Mouse (Mus musculus) midbrain, embryonic 10.5 days (tissue): ENCODE results near the gene Epsti1. TPM values are rescaled to one million over a fixed set of nuclear protein-coding genes. Genes with fewer than 3 reads are reported as not detected.

ENCODE experiments used
- DNase-seq: peaks from one replicate; pipeline ENCODE4 v3.0.0-alpha.2; 2017; ENCODE audit warnings: low spot score
- H3K27ac ChIP-seq: fragments of 300-500 bp; sonication (generic); replicated peaks from 2 replicates; pipeline ENCODE4 v1.5.1; 2016; ENCODE audit warnings: mild to moderate bottlenecking
- H3K27me3 ChIP-seq: fragments of 300-500 bp; sonication (generic); 2 replicates; pipeline ENCODE4 v1.6.1; 2016; ENCODE audit warnings: low read depth, mild to moderate bottlenecking; ENCODE audit not compliant: poor library complexity, severe bottlenecking
- H3K36me3 ChIP-seq: fragments of 300-500 bp; sonication (generic); 2 replicates; pipeline ENCODE4 v1.6.1; 2016; ENCODE audit warnings: mild to moderate bottlenecking, moderate library complexity
- H3K4me1 ChIP-seq: fragments of 300-500 bp; sonication (generic); 2 replicates; pipeline ENCODE4 v1.6.1; 2016
- H3K4me3 ChIP-seq: fragments of 300-500 bp; sonication (generic); 2 replicates; pipeline ENCODE4 v1.5.1; 2016; ENCODE audit warnings: mild to moderate bottlenecking, moderate library complexity
- H3K9me3 ChIP-seq: fragments of 300-500 bp; sonication (generic); replicated peaks from 2 replicates; pipeline ENCODE4 v1.6.1; 2016; ENCODE audit warnings: mild to moderate bottlenecking
- WGBS: fragments of 180-500 bp; shearing (Covaris S2); methylation state at CpG from one replicate; pipeline ENCODE4 v1.1.7; 2016; 5-methylcytosine and 5-hydroxymethylcytosine counted together
- polyA plus RNA-seq: library from polyadenylated mRNA; unstranded; fragments of >200 nt; fragmentation: Nextera tagmentation; extraction: Ambion mirVana; gene quantifications from 2 replicates; pipeline ENCODE4 v1.2.1, GENCODE M21; 2016

The Epsti1 gene
- polyA plus RNA-seq, 1 experiment from 2014 or later, result not detected

- Histone ChIP-seq H3K27ac (no peak overlapping the region), H3K36me3 (no peaks in the 10 kb centered on the region), H3K9me3 (no peaks in the 10 kb centered on the region), H3K4me3 (no peak overlapping the region), H3K4me1 (peaks cover 7% of the 10 kb centered on the region), H3K27me3 (no peaks in the 10 kb centered on the region)
- 58% methylated on average over 6 of the region's 6 CpGs for WGBS
- DNase-seq, result peak; percentile 39
Observed at GRCm38 (mm10) chr14:77928021-77928420, 24.0 kb downstream of the Epsti1 start.

- Histone ChIP-seq H3K4me1 (peaks cover 7% of the 10 kb centered on the region), H3K4me3 (no peak overlapping the region), H3K36me3 (no peaks in the 10 kb centered on the region), H3K9me3 (no peaks in the 10 kb centered on the region), H3K27ac (no peak overlapping the region), H3K27me3 (no peaks in the 10 kb centered on the region)
- 92% methylated on average over 5 of the region's 5 CpGs for WGBS
- no peak for DNase-seq
Observed at GRCm38 (mm10) chr14:77928653-77929052, 24.6 kb downstream of the Epsti1 start.

GRCm38 (mm10) chr14:77929139-77929678 is 25.2 kb downstream of the Epsti1 start:
- Histone ChIP-seq H3K36me3 (no peaks in the 10 kb centered on the region), H3K4me1 (peaks cover 7% of the 10 kb centered on the region), H3K9me3 (no peaks in the 10 kb centered on the region), H3K4me3 (no peak overlapping the region), H3K27me3 (no peaks in the 10 kb centered on the region), H3K27ac (no peak overlapping the region)
- 78% methylated on average over 2 of the region's 2 CpGs for WGBS
- DNase-seq, result no peak

- Histone ChIP-seq H3K9me3 (no peaks in the 10 kb centered on the region), H3K36me3 (no peaks in the 10 kb centered on the region), H3K4me3 (no peak overlapping the region), H3K27ac (no peak overlapping the region), H3K27me3 (no peaks in the 10 kb centered on the region), H3K4me1 (peaks cover 4% of the 10 kb centered on the region; the same call in 1 of the 2 replicates)
- DNase-seq, result no peak
- WGBS, result 70% methylated on average over 12 of the region's 12 CpGs
Observed at GRCm38 (mm10) chr14:77932150-77933047, 28.4 kb downstream of the Epsti1 start.

GRCm38 (mm10) chr14:77933243-77933642 is 29.2 kb downstream of the Epsti1 start:
- no peak for DNase-seq
- WGBS, result 94% methylated on average over 5 of the region's 5 CpGs
- Histone ChIP-seq H3K27ac (no peak overlapping the region), H3K9me3 (no peaks in the 10 kb centered on the region), H3K36me3 (no peaks in the 10 kb centered on the region), H3K27me3 (no peaks in the 10 kb centered on the region), H3K4me1 (peaks cover 4% of the 10 kb centered on the region; the same call in 1 of the 2 replicates), H3K4me3 (no peak overlapping the region)

- Histone ChIP-seq H3K36me3 (no peaks in the 10 kb centered on the region), H3K9me3 (no peaks in the 10 kb centered on the region), H3K27me3 (no peaks in the 10 kb centered on the region), H3K4me1 (peaks cover 4% of the 10 kb centered on the region; the same call in 1 of the 2 replicates), H3K4me3 (no peak overlapping the region), H3K27ac (no peak overlapping the region)
- DNase-seq, result no peak
- 96% methylated on average over 3 of the region's 3 CpGs for WGBS
Observed at GRCm38 (mm10) chr14:77934431-77934830, 30.4 kb downstream of the Epsti1 start.

GRCm38 (mm10) chr14:77941105-77941504 is 37.1 kb downstream of the Epsti1 start:
- H3K36me3 ChIP-seq, result no peaks in the 10 kb centered on the region

GRCm38 (mm10) chr14:77942235-77942634 is 38.2 kb downstream of the Epsti1 start:
- Histone ChIP-seq H3K4me3 (no peak overlapping the region), H3K36me3 (no peaks in the 10 kb centered on the region), H3K27me3 (no peaks in the 10 kb centered on the region; the same call in 1 of the 2 replicates), H3K9me3 (peaks cover 11% of the 10 kb centered on the region; the same call in 1 of the 2 replicates), H3K27ac (no peak overlapping the region), H3K4me1 (peaks cover 24% of the 10 kb centered on the region)
- DNase-seq, result peak; percentile 64
- 18% methylated on average over 9 of the region's 9 CpGs for WGBS

More at GRCm38 (mm10) chr14:77941105-77941504, 37.1 kb downstream of the Epsti1 start:
- Histone ChIP-seq H3K9me3 (peaks cover under 1% of the 10 kb centered on the region; the same call in 1 of the 2 replicates), H3K4me1 (peaks cover 24% of the 10 kb centered on the region), H3K27me3 (no peaks in the 10 kb centered on the region), H3K4me3 (no peak overlapping the region), H3K27ac (0 out of 2 replicates have a peak overlapping the region, but pooled peaks have one; percentile 46)
- DNase-seq, result no peak
- WGBS, result 83% methylated on average over 1 of the region's 1 CpGs

- Histone ChIP-seq H3K4me1 (peaks cover 24% of the 10 kb centered on the region), H3K36me3 (no peaks in the 10 kb centered on the region), H3K27ac (peak overlapping the region; percentile 77), H3K27me3 (no peaks in the 10 kb centered on the region; the same call in 1 of the 2 replicates), H3K4me3 (peak overlapping the region; percentile 25; the same call in 1 of the 2 replicates), H3K9me3 (peaks cover 11% of the 10 kb centered on the region; the same call in 1 of the 2 replicates)
- peak; percentile 36 for DNase-seq
- 57% methylated on average over 15 of the region's 15 CpGs for WGBS
Observed at GRCm38 (mm10) chr14:77942793-77943558, 38.9 kb downstream of the Epsti1 start.

GRCm38 (mm10) chr14:77961741-77962140 is 57.7 kb downstream of the Epsti1 start:
- whole genome bisulfite sequencing, result 80% methylated on average over 6 of the region's 6 CpGs
- Histone ChIP-seq H3K27ac (no peak overlapping the region), H3K27me3 (peaks cover 52% of the 10 kb centered on the region), H3K36me3 (no peaks in the 10 kb centered on the region), H3K4me1 (no peaks in the 10 kb centered on the region), H3K4me3 (no peak overlapping the region), H3K9me3 (no peaks in the 10 kb centered on the region)
- DNase-seq, result no peak

- H3K27me3 ChIP-seq, result peaks cover 36% of the 10 kb centered on the region
- H3K9me3 ChIP-seq, result no peaks in the 10 kb centered on the region
- H3K27ac ChIP-seq, result no peak overlapping the region
- H3K4me3 ChIP-seq, result no peak overlapping the region
- WGBS, result 74% methylated on average over 7 of the region's 7 CpGs
- H3K36me3 ChIP-seq, result no peaks in the 10 kb centered on the region
- no peak for DNase-seq
- H3K4me1 ChIP-seq, result no peaks in the 10 kb centered on the region
Observed at GRCm38 (mm10) chr14:77963525-77963924, 59.5 kb downstream of the Epsti1 start.

GRCm38 (mm10) chr14:77971355-77971754 is 67.3 kb downstream of the Epsti1 start:
- H3K4me1 ChIP-seq, result no peaks in the 10 kb centered on the region
- no peaks in the 10 kb centered on the region for H3K27me3 ChIP-seq
- no peaks in the 10 kb centered on the region for H3K36me3 ChIP-seq
- no peak for DNase-seq
- H3K4me3 ChIP-seq, result no peak overlapping the region
- no peaks in the 10 kb centered on the region for H3K9me3 ChIP-seq
- H3K27ac ChIP-seq, result no peak overlapping the region
- WGBS, result 92% methylated on average over 4 of the region's 4 CpGs
